Mouse (Mus musculus): ENCODE measurements around the gene Tpt1. TPM values are rescaled to one million over a fixed set of nuclear protein-coding genes. Genes with fewer than 3 reads are reported as not detected.
"Not testable (repeated sequence)": the region's sequence is repeated elsewhere in the genome, so short reads cannot be mapped to it uniquely, and the experiment has no call there.

Gene Tpt1
- total and polyA plus RNA-seq, 2 experiments from 2014 or later, result 806 to 1,059 TPM

DNA sequence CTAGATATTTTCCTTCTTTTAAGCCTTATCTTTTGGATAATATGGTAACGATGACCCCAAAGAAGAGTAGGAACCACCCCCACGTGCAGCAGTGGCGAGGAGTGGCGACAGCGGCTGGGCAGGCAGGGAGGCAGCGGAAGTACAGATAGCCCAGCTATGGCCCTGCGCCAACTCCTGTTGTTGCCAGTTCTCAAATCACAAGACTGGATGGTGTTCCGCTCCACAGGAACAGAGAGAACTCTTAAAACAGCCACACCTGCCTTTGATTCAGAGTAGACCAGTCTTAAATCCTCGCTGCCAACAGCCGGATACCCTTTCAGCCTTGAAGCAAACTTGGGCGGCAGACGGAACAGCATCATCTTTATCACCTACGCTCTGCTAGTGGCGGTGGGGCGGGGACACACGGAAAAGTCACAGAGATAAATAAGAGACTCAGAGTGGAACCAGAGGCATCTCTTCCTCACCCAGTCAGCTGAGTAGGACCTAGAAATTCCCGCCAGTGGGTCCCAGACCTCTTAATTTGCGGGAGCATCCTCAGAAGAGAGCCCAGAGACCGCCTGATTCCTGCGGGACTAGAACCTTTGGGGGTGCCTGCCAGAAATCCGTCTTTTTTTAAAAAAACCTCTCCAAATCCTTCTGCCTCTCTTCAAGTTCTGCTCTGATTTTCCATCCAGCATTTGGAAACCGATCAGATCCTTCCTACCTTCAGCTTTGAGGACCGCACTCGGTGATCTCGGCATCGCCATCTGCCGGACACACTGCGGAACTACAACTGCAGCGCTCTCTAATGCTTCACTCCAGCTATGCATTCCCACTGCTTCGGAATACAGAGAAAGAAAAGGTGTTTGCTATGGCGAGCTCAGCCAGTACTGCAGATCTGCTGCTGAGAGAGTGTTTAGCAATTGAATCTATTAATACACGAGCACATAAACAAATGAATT is 15.8 kb upstream of the Tpt1 start:
- Histone ChIP-seq H3K4me1 (ENCODE audit: control insufficient read depth, insufficient read depth) (peaks cover 20% of the 10 kb centered on the region), H3K9me3 (replicated peaks; ENCODE audit: control insufficient read depth, low read length) (no peaks in the 10 kb centered on the region), H3K36me3 (replicated peaks; ENCODE audit: control insufficient read depth, insufficient read depth, low read length) (no peaks in the 10 kb centered on the region), H3K4me3 (ENCODE audit: low read depth, low read length) (peak overlapping the region; percentile 32), H3K9ac (replicated peaks; ENCODE audit: low read depth, low read length) (0 out of 2 replicates have a peak overlapping the region, but pooled peaks have one; percentile 31), H3K27ac (ENCODE audit: low read depth) (peak overlapping the region; percentile 75), H3K4me2 (ENCODE audit: low read depth, low read length) (peak overlapping the region; percentile 68), H3K27me3 (ENCODE audit: control insufficient read depth, insufficient read depth, low read length) (no peaks in the 10 kb centered on the region)
- DNase-seq (ENCODE audit: low spot score) (peak; percentile 82), ATAC-seq (ENCODE audit: insufficient read depth, low read depth) (peak; percentile 75)
- WGBS, result under 1% methylated on average over 32 of the region's 32 CpGs
- peak; percentile 97 for TF ChIP-seq CTCF (IDR thresholded peaks at IDR 0.05; ENCODE audit: low read depth)
- TF ChIP-seq EP300 (IDR thresholded peaks at IDR 0.05; ENCODE audit: low read depth), result peak; percentile 51; the same call in 1 of the 2 replicates

DNA sequence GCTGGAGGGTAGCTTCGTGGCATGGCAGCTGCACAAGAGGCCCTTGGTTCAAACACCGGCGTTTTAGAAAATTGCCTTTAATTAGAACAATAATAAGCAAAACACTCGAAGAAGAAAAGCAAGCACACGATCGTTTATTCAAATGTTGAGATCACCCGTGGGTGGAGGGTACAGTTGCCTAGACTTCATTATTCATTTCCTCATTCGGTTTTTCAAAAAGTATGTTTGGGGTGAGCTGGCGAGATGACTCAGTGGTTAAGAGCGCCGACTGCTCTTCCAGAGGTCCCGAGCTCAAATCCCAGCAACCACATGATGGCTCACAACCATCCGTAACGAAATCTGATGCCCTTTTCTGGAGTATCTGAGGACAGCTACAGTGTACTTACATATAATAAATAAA is 15.1 kb upstream of the Tpt1 start:
- not testable (repeated sequence) for ATAC-seq (ENCODE audit: insufficient read depth, low read depth); H3K9ac ChIP-seq (replicated peaks; ENCODE audit: low read depth, low read length); H3K9me3 ChIP-seq (replicated peaks; ENCODE audit: control insufficient read depth, low read length); H3K27me3 ChIP-seq (ENCODE audit: control insufficient read depth, insufficient read depth, low read length); H3K36me3 ChIP-seq (replicated peaks; ENCODE audit: control insufficient read depth, insufficient read depth, low read length); DNase-seq (ENCODE audit: low spot score); H3K4me3 ChIP-seq (ENCODE audit: low read depth, low read length)
- WGBS, result 62% methylated on average over 14 of the region's 14 CpGs
- Histone ChIP-seq H3K4me1 (ENCODE audit: control insufficient read depth, insufficient read depth) (peaks cover 20% of the 10 kb centered on the region), H3K27ac (ENCODE audit: low read depth) (peak overlapping the region; percentile 75; the same call in 1 of the 2 replicates), H3K4me2 (ENCODE audit: low read depth, low read length) (0 out of 2 replicates have a peak overlapping the region, but pooled peaks have one; percentile 68)

DNA sequence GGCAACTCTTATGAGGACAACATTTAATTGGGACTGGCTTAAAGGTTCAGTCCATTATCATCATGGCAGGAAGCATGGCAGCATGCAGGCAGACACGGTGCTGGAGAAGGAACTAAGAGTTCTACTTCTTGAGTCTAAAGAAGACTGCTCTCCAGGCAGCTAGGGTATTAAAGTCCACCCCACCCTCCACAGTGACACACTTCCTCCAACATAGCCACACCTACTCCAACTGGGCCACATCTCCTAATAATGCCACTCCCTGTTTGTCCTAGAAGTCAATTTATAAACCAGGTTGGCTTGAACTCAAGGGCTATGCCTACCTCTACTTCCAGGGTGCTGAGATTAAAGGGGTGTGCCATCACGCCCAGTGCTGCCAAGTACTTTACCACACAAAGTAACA is 12.9 kb upstream of the Tpt1 start:
- TF ChIP-seq EP300 (IDR thresholded peaks at IDR 0.05; ENCODE audit: low read depth), result no peak
- TF ChIP-seq CTCF (IDR thresholded peaks at IDR 0.05; ENCODE audit: low read depth), result no peak

DNA sequence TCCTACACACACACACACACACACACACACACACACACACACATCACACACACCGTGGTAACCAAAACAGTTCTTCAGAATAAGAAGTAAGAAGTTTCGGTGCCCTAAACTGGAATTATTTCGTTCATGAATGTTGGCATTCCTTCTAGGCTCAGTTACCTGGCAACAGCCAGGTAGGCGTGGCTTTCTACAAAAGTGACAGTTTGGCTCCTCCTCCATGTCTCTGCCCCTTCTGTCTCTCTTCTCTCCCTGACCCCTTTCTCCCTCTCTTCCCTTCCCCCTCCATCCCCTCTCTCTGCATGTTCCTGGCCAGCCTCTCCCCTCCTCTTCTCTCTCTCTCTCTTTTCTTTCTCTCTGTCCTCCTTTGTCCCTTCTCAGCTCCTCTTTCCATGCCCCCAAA is 11.9 kb upstream of the Tpt1 start:
- Histone ChIP-seq H3K36me3 (replicated peaks; ENCODE audit: control insufficient read depth, insufficient read depth, low read length) (no peaks in the 10 kb centered on the region), H3K27me3 (ENCODE audit: control insufficient read depth, insufficient read depth, low read length) (no peaks in the 10 kb centered on the region), H3K4me1 (ENCODE audit: control insufficient read depth, insufficient read depth) (peaks cover 46% of the 10 kb centered on the region), H3K27ac (ENCODE audit: low read depth) (peak overlapping the region; percentile 100), H3K9ac (replicated peaks; ENCODE audit: low read depth, low read length) (0 out of 2 replicates have a peak overlapping the region, but pooled peaks have one; percentile 93), H3K4me2 (ENCODE audit: low read depth, low read length) (peak overlapping the region; percentile 93), H3K4me3 (ENCODE audit: low read depth, low read length) (peak overlapping the region; percentile 49), H3K9me3 (replicated peaks; ENCODE audit: control insufficient read depth, low read length) (no peaks in the 10 kb centered on the region)
- DNase-seq (ENCODE audit: low spot score) (no peak), ATAC-seq (ENCODE audit: insufficient read depth, low read depth) (no peak)
- 49% methylated on average over 4 of the region's 4 CpGs for WGBS
- TF ChIP-seq CTCF (IDR thresholded peaks at IDR 0.05; ENCODE audit: low read depth), result no peak
- no peak for TF ChIP-seq EP300 (IDR thresholded peaks at IDR 0.05; ENCODE audit: low read depth)

More for the DNA sequence above, 12.9 kb upstream of the Tpt1 start:
- no peak overlapping the region for H3K9ac ChIP-seq (replicated peaks; ENCODE audit: low read depth, low read length)
- DNase-seq (ENCODE audit: low spot score) (no peak), ATAC-seq (ENCODE audit: insufficient read depth, low read depth) (no peak)
- H3K4me2 ChIP-seq (ENCODE audit: low read depth, low read length), result no peak overlapping the region
- H3K9me3 ChIP-seq (replicated peaks; ENCODE audit: control insufficient read depth, low read length), result no peaks in the 10 kb centered on the region
- WGBS, result 88% methylated on average over 2 of the region's 2 CpGs
- H3K36me3 ChIP-seq (replicated peaks; ENCODE audit: control insufficient read depth, insufficient read depth, low read length), result no peaks in the 10 kb centered on the region
- no peaks in the 10 kb centered on the region for H3K27me3 ChIP-seq (ENCODE audit: control insufficient read depth, insufficient read depth, low read length)
- peaks cover 38% of the 10 kb centered on the region for H3K4me1 ChIP-seq (ENCODE audit: control insufficient read depth, insufficient read depth)
- H3K27ac ChIP-seq (ENCODE audit: low read depth), result no peak overlapping the region
- no peak overlapping the region for H3K4me3 ChIP-seq (ENCODE audit: low read depth, low read length)

DNA sequence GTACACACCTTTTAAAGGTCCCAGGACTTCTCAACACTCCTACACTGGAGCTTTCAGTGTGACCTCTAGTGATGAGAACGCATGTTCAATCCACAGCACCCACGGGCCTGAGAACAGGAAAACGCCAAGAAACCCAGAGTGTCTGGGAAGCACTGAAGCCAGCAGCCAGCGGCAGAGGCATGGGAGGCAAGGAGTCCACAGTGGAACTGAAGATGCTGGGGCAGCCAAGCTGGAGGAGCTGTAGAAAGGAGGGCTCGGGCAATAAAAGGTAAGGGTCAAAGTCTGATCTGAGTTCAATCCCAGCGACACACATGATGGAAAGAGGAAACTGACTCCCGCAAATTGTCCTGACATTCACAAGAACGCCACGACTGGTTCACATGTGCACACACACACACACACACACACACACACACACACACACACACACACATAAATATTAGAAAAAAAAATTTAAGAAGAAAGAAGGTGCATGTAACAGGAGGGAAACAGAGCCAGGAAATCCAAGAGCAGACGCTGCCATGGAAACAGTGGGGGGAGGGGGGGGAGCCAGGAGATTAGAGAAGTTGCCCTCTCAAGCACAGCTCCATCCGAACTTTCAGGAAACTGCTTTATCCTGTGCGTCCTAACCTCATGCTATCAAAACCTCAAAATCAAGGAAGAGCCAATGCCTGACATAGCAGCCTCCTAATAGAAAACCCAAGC is 11.2 kb upstream of the Tpt1 start:
- H3K4me1 ChIP-seq (ENCODE audit: control insufficient read depth, insufficient read depth), result peaks cover 44% of the 10 kb centered on the region
- no peaks in the 10 kb centered on the region for H3K9me3 ChIP-seq (replicated peaks; ENCODE audit: control insufficient read depth, low read length)
- WGBS, result 10% methylated on average over 12 of the region's 12 CpGs
- TF ChIP-seq CTCF (IDR thresholded peaks at IDR 0.05; ENCODE audit: low read depth) (0 out of 2 replicates have a peak, but pooled peaks have one; percentile 4), EP300 (IDR thresholded peaks at IDR 0.05; ENCODE audit: low read depth) (no peak; the same call in 1 of the 2 replicates)
- no peaks in the 10 kb centered on the region for H3K36me3 ChIP-seq (replicated peaks; ENCODE audit: control insufficient read depth, insufficient read depth, low read length)
- H3K9ac ChIP-seq (replicated peaks; ENCODE audit: low read depth, low read length), result peak overlapping the region; percentile 93
- H3K27me3 ChIP-seq (ENCODE audit: control insufficient read depth, insufficient read depth, low read length), result no peaks in the 10 kb centered on the region
- ATAC-seq (ENCODE audit: insufficient read depth, low read depth) (peak; percentile 24), DNase-seq (ENCODE audit: low spot score) (no peak)
- H3K4me2 ChIP-seq (ENCODE audit: low read depth, low read length), result peak overlapping the region; percentile 93
- peak overlapping the region; percentile 100 for H3K27ac ChIP-seq (ENCODE audit: low read depth)
- H3K4me3 ChIP-seq (ENCODE audit: low read depth, low read length), result peak overlapping the region; percentile 49
